10 mouse cellular contexts compared by ENCODE assay signal in genomic region chr9:65745456-65745855, GRCm38 (mm10).
DNase-seq lines count a peak whose midpoint lies in the region; ATAC-seq and TF ChIP-seq lines count a peak whose summit lies in the region.
"Had no signal": no experiment of that assay in that cellular context is flagged by ENCODE, and none has a peak within 500 bp of the region (broad histone marks: within the 10 kb centered on the region; RNA-seq: fewer than 3 reads in every experiment).

No protein-coding gene starts in this region.

- WGBS in heart, embryonic 10.5 days: 87% methylated on average over 5 of the region's 5 CpGs
- WGBS in stomach, embryonic 15.5 days: 69% methylated on average over 5 of the region's 5 CpGs
- WGBS in stomach, postnatal 0 days: 68% methylated on average over 5 of the region's 5 CpGs
- WGBS in hindbrain, embryonic 14.5 days: 52% methylated on average over 5 of the region's 5 CpGs
- 42% methylated on average over 5 of the region's 5 CpGs for WGBS in neural tube, embryonic 15.5 days

- no peaks in the 10 kb centered on the region for H3K27me3 ChIP-seq in heart, embryonic 10.5 days (ENCODE audit: insufficient read depth, poor library complexity, severe bottlenecking)
- H3K27me3 ChIP-seq in stomach, embryonic 15.5 days (replicated peaks): no peaks in the 10 kb centered on the region
- H3K27me3 ChIP-seq in stomach, postnatal 0 days (ENCODE audit: control insufficient read depth, insufficient read depth, low read length): no peaks in the 10 kb centered on the region
- no peaks in the 10 kb centered on the region for H3K27me3 ChIP-seq in hindbrain, embryonic 14.5 days (ENCODE audit: control insufficient read depth, insufficient read depth, low read length)
- H3K27me3 ChIP-seq in neural tube, embryonic 15.5 days (replicated peaks): no peaks in the 10 kb centered on the region

- H3K4me3 ChIP-seq in heart, embryonic 10.5 days: no peak overlapping the region
- no peak overlapping the region for H3K4me3 ChIP-seq in stomach, embryonic 15.5 days (replicated peaks)
- H3K4me3 ChIP-seq in stomach, postnatal 0 days (ENCODE audit: low read depth, low read length): no peak overlapping the region
- no peak overlapping the region for H3K4me3 ChIP-seq in hindbrain, embryonic 14.5 days (replicated peaks; ENCODE audit: low read length)
- no peak overlapping the region for H3K4me3 ChIP-seq in neural tube, embryonic 15.5 days (replicated peaks)

- peak overlapping the region; percentile 56; the same call in 1 of the 2 replicates for H3K27ac ChIP-seq in heart, embryonic 10.5 days
- 0 out of 2 replicates have a peak overlapping the region, but pooled peaks have one; percentile 3 for H3K27ac ChIP-seq in stomach, embryonic 15.5 days
- H3K27ac ChIP-seq in stomach, postnatal 0 days (replicated peaks): no peak overlapping the region
- peak overlapping the region; percentile 90 for H3K27ac ChIP-seq in hindbrain, embryonic 14.5 days
- H3K27ac ChIP-seq in neural tube, embryonic 15.5 days (replicated peaks): peak overlapping the region; percentile 86

- no peaks in the 10 kb centered on the region for H3K36me3 ChIP-seq in heart, embryonic 10.5 days
- H3K36me3 ChIP-seq in stomach, embryonic 15.5 days: no peaks in the 10 kb centered on the region
- no peaks in the 10 kb centered on the region for H3K36me3 ChIP-seq in stomach, postnatal 0 days (ENCODE audit: control insufficient read depth, insufficient read depth, low read length)
- H3K36me3 ChIP-seq in hindbrain, embryonic 14.5 days (replicated peaks; ENCODE audit: control insufficient read depth, insufficient read depth): no peaks in the 10 kb centered on the region
- no peaks in the 10 kb centered on the region for H3K36me3 ChIP-seq in neural tube, embryonic 15.5 days

- DNase-seq in heart, embryonic 10.5 days (ENCODE audit: low spot score): no peak
- no peak for DNase-seq in heart, postnatal 36 days
- no peak for DNase-seq in stomach, postnatal 0 days (ENCODE audit: low spot score)
- no peak for DNase-seq in hindbrain, embryonic 14.5 days (ENCODE audit: low spot score)
- no peak for DNase-seq in right cerebral cortex, postnatal 36 days (ENCODE audit: low spot score in 2 of 2)
- DNase-seq in right cerebral cortex, adult 18-20 months: no peak
- DNase-seq: adrenal gland, postnatal 25 days; cerebellum, adult 18-20 months had no signal

- no peaks in the 10 kb centered on the region for H3K9me3 ChIP-seq in heart, embryonic 10.5 days
- H3K9me3 ChIP-seq in stomach, embryonic 15.5 days: no peaks in the 10 kb centered on the region
- no peaks in the 10 kb centered on the region for H3K9me3 ChIP-seq in stomach, postnatal 0 days (ENCODE audit: control insufficient read depth, low read length)
- no peaks in the 10 kb centered on the region for H3K9me3 ChIP-seq in hindbrain, embryonic 14.5 days (ENCODE audit: control insufficient read depth, low read length)
- H3K9me3 ChIP-seq in neural tube, embryonic 15.5 days (replicated peaks): no peaks in the 10 kb centered on the region

- TF ChIP-seq CTCF in stomach, postnatal 0 days (IDR thresholded peaks at IDR 0.05; ENCODE audit: low read depth): no peak

- no peak overlapping the region for H3K9ac ChIP-seq in stomach, embryonic 15.5 days
- no peak overlapping the region for H3K9ac ChIP-seq in stomach, postnatal 0 days (ENCODE audit: low read length)
- H3K9ac ChIP-seq in hindbrain, embryonic 14.5 days: no peak overlapping the region
- H3K9ac ChIP-seq in neural tube, embryonic 15.5 days (replicated peaks): no peak overlapping the region

- no peak overlapping the region for H3K4me2 ChIP-seq in stomach, embryonic 15.5 days
- H3K4me2 ChIP-seq in stomach, postnatal 0 days (replicated peaks; ENCODE audit: low read depth): no peak overlapping the region
- peak overlapping the region; percentile 21; the same call in 1 of the 2 replicates for H3K4me2 ChIP-seq in hindbrain, embryonic 14.5 days (replicated peaks)
- no peak overlapping the region for H3K4me2 ChIP-seq in neural tube, embryonic 15.5 days

- intact Hi-C loops in heart, postnatal 36 days (cut with DNase I): no loop called here

- no peak for ATAC-seq in stomach, embryonic 15.5 days (ENCODE audit: insufficient read depth, low FRiP score, low read depth)
- ATAC-seq in stomach, postnatal 0 days (ENCODE audit: low FRiP score, low TSS enrichment): no peak
- no peak for ATAC-seq in hindbrain, embryonic 14.5 days (ENCODE audit: low FRiP score)
- no peak for ATAC-seq in neural tube, embryonic 15.5 days (ENCODE audit: low FRiP score)

- no peak for TF ChIP-seq EP300 in stomach, postnatal 0 days (optimal IDR thresholded peaks at IDR 0.05)

- peaks cover 35% of the 10 kb centered on the region for H3K4me1 ChIP-seq in heart, embryonic 10.5 days
- peaks cover 18% of the 10 kb centered on the region for H3K4me1 ChIP-seq in stomach, embryonic 15.5 days
- no peaks in the 10 kb centered on the region; the same call in 1 of the 2 replicates for H3K4me1 ChIP-seq in stomach, postnatal 0 days (replicated peaks; ENCODE audit: control insufficient read depth, insufficient read depth)
- peaks cover 44% of the 10 kb centered on the region for H3K4me1 ChIP-seq in hindbrain, embryonic 14.5 days (replicated peaks; ENCODE audit: control insufficient read depth, insufficient read depth, low read length)
- H3K4me1 ChIP-seq in neural tube, embryonic 15.5 days: peaks cover 45% of the 10 kb centered on the region
